Mouse (Mus musculus) bone marrow macrophage, adult 2 months (primary cell): ENCODE data around the gene Cd46.

Experiments used
- CTCF ChIP-seq: IDR thresholded peaks from 2 replicates; pipeline ENCODE4 v1.5.1; 2012; ENCODE audit warnings: low read depth, mild to moderate bottlenecking, low read length, moderate library complexity
- POLR2A ChIP-seq: IDR thresholded peaks from 2 replicates; pipeline ENCODE4 v1.6.1; 2012; ENCODE audit warnings: mild to moderate bottlenecking, low read depth, low read length, borderline replicate concordance

DNA sequence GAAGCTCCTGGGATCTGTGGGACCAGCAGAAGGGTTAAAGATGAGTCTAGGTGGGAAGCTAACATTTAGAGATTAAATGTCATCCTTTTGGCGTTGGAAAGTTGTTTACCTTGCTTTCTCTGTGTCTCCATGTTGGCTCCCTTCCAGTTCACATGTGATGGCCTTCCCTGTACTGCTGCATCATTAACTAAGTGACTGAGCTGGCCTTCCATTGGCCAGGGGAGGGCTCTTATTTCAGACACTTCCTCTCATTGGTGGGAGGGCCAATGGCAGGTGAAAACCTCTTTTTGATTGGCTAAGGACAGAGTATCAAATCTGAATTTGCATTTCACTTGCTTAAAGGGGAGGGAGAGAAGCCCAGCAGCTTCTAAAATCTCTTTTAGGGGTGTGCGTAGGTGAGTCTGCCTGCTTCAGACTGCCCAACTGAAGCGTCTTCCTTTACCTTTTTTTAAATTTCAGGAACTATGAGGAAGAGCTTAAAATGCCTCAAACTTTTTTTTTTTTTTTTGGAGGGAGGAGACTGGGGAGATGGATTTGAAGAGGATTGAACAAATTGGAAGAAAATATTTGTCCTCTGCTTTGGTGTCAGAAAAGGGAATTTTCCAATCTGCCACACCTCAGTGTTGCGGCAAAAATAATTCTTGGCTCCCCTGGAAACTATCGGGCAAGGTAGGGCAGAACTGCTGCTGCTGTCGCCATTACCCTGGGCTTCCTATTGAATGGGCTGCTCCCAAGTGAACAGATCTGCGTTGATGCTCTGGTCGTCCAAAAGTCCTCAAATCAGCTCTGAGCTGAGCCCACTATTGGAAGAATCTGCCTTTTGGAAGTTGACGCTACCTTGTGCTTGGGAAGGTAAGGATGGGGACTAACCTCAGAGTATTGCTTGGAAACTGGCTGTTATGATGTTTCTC is 73.7 kb downstream of the Cd46 start:
- no peak for TF ChIP-seq POLR2A
- TF ChIP-seq CTCF: no peak
